Mouse (Mus musculus) neural tube, embryonic 13.5 days (tissue): ENCODE results near the gene Numbl. TPM values are rescaled to one million over a fixed set of nuclear protein-coding genes. Genes with fewer than 3 reads are reported as not detected.

Experiments used
- ATAC-seq: fragments of 200-750 bp; cut with Nextera tagmentation; 2 replicates; pipeline ENCODE4 v1.8.0; 2017; ENCODE audit warnings: low read depth, mild to moderate bottlenecking, moderate TSS enrichment, moderate library complexity
- H3K27ac ChIP-seq: fragments of 300-500 bp; sonication (generic); replicated peaks from 2 replicates; pipeline ENCODE4 v1.5.1; 2015; ENCODE audit warnings: moderate library complexity, mild to moderate bottlenecking, inconsistent platforms
- H3K27me3 ChIP-seq: fragments of 300-500 bp; sonication (generic); 2 replicates; pipeline ENCODE4 v1.6.1; 2015; ENCODE audit warnings: mild to moderate bottlenecking, inconsistent platforms
- H3K36me3 ChIP-seq: fragments of 300-500 bp; sonication (generic); 2 replicates; pipeline ENCODE4 v1.6.1; 2015; ENCODE audit warnings: mild to moderate bottlenecking, inconsistent platforms
- H3K4me1 ChIP-seq: fragments of 300-500 bp; sonication (generic); replicated peaks from 2 replicates; pipeline ENCODE4 v1.6.1; 2015; ENCODE audit warnings: inconsistent platforms
- H3K4me2 ChIP-seq: fragments of 300-500 bp; sonication (generic); 2 replicates; pipeline ENCODE4 v1.6.1; 2015; ENCODE audit warnings: inconsistent platforms, mild to moderate bottlenecking, moderate library complexity
- H3K4me3 ChIP-seq: fragments of 300-500 bp; sonication (generic); 2 replicates; pipeline ENCODE4 v1.5.1; 2015; ENCODE audit warnings: mild to moderate bottlenecking, inconsistent platforms
- H3K9ac ChIP-seq: fragments of 300-500 bp; sonication (generic); 2 replicates; pipeline ENCODE4 v1.6.1; 2015; ENCODE audit warnings: moderate library complexity, mild to moderate bottlenecking, inconsistent platforms
- H3K9me3 ChIP-seq: fragments of 300-500 bp; sonication (generic); 2 replicates; pipeline ENCODE4 v1.6.1; 2016; ENCODE audit warnings: inconsistent platforms
- WGBS: fragments of 180-500 bp; shearing (Covaris S2); methylation state at CpG from one replicate; pipeline ENCODE4 v1.1.7; 2015; 5-methylcytosine and 5-hydroxymethylcytosine counted together
- polyA plus RNA-seq: library from polyadenylated mRNA; unstranded; fragments of >200 nt; fragmentation: Nextera tagmentation; extraction: Ambion mirVana; gene quantifications from 2 replicates; pipeline ENCODE4 v1.2.1, GENCODE M21; 2015

The Numbl gene
- polyA plus RNA-seq, 1 experiment from 2014 or later, result 55.3 TPM

DNA sequence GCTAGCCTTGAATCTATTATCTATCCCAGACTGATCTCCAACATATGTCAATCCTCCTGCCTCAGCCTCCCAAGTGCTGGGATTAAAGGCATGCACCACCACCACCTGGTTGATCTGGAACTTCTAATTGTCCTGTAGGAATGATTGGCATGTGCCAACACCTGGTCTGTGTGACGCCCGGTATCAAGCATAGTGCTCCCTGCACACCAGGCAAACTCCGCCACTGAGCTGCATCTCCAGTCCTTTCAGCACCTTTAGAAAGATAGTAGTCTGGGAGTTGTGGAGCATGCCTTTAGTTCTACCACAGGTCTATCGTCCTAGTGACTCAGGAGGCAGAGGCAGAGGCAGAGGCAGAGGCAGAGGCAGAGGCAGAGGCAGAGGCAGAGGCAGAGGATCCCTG is 42.1 kb downstream of the Numbl start:
- 86% methylated on average over 4 of the region's 4 CpGs for WGBS

GRCm38 (mm10) chr7:27300801-27301200 is 42.6 kb downstream of the Numbl start:
- Histone ChIP-seq H3K4me2 (no peak overlapping the region), H3K4me3 (no peak overlapping the region), H3K4me1 (no peaks in the 10 kb centered on the region), H3K27me3 (peaks cover 12% of the 10 kb centered on the region), H3K9me3 (no peaks in the 10 kb centered on the region), H3K9ac (no peak overlapping the region), H3K27ac (no peak overlapping the region), H3K36me3 (no peaks in the 10 kb centered on the region)
- ATAC-seq, result no peak
- 68% methylated on average over 5 of the region's 5 CpGs for WGBS

More for the DNA sequence above, 42.1 kb downstream of the Numbl start:
- no peak for ATAC-seq
- Histone ChIP-seq H3K4me1 (no peaks in the 10 kb centered on the region), H3K36me3 (no peaks in the 10 kb centered on the region), H3K4me3 (no peak overlapping the region), H3K9me3 (no peaks in the 10 kb centered on the region), H3K27ac (no peak overlapping the region), H3K27me3 (peaks cover 12% of the 10 kb centered on the region), H3K9ac (no peak overlapping the region), H3K4me2 (no peak overlapping the region)

GRCm38 (mm10) chr7:27302172-27302571 is 43.9 kb downstream of the Numbl start:
- no peak overlapping the region for H3K4me3 ChIP-seq
- no peaks in the 10 kb centered on the region for H3K4me1 ChIP-seq
- H3K27me3 ChIP-seq, result peaks cover 12% of the 10 kb centered on the region
- H3K9me3 ChIP-seq, result no peaks in the 10 kb centered on the region
- H3K27ac ChIP-seq, result no peak overlapping the region
- no peak overlapping the region for H3K4me2 ChIP-seq
- WGBS, result 10% methylated on average over 11 of the region's 11 CpGs
- ATAC-seq, result no peak
- H3K9ac ChIP-seq, result no peak overlapping the region
- H3K36me3 ChIP-seq, result no peaks in the 10 kb centered on the region

- WGBS, result 89% methylated on average over 17 of the region's 17 CpGs
- Histone ChIP-seq H3K9ac (no peak overlapping the region), H3K27me3 (peaks cover 29% of the 10 kb centered on the region), H3K4me1 (peaks cover 8% of the 10 kb centered on the region), H3K36me3 (no peaks in the 10 kb centered on the region), H3K27ac (no peak overlapping the region), H3K4me2 (no peak overlapping the region), H3K4me3 (no peak overlapping the region), H3K9me3 (no peaks in the 10 kb centered on the region)
- no peak for ATAC-seq
Observed at GRCm38 (mm10) chr7:27305091-27305730, 47.0 kb downstream of the Numbl start.

- no peaks in the 10 kb centered on the region for H3K36me3 ChIP-seq
- peaks cover 41% of the 10 kb centered on the region for H3K27me3 ChIP-seq
- ATAC-seq, result no peak
- no peak overlapping the region for H3K27ac ChIP-seq
- 76% methylated on average over 24 of the region's 24 CpGs for WGBS
- H3K4me3 ChIP-seq, result no peak overlapping the region
- no peak overlapping the region for H3K9ac ChIP-seq
- no peaks in the 10 kb centered on the region for H3K9me3 ChIP-seq
- peaks cover 15% of the 10 kb centered on the region for H3K4me1 ChIP-seq
- H3K4me2 ChIP-seq, result no peak overlapping the region
Observed at GRCm38 (mm10) chr7:27306161-27307160, 48.2 kb downstream of the Numbl start.

- no peak overlapping the region for H3K4me3 ChIP-seq
- 64% methylated on average over 9 of the region's 9 CpGs for WGBS
- no peak for ATAC-seq
- H3K4me2 ChIP-seq, result no peak overlapping the region
- H3K27ac ChIP-seq, result no peak overlapping the region
- H3K4me1 ChIP-seq, result peaks cover 15% of the 10 kb centered on the region
- no peaks in the 10 kb centered on the region for H3K36me3 ChIP-seq
- peaks cover 44% of the 10 kb centered on the region for H3K27me3 ChIP-seq
- no peak overlapping the region for H3K9ac ChIP-seq
- H3K9me3 ChIP-seq, result no peaks in the 10 kb centered on the region
Observed at GRCm38 (mm10) chr7:27307551-27307950, 49.3 kb downstream of the Numbl start.

DNA sequence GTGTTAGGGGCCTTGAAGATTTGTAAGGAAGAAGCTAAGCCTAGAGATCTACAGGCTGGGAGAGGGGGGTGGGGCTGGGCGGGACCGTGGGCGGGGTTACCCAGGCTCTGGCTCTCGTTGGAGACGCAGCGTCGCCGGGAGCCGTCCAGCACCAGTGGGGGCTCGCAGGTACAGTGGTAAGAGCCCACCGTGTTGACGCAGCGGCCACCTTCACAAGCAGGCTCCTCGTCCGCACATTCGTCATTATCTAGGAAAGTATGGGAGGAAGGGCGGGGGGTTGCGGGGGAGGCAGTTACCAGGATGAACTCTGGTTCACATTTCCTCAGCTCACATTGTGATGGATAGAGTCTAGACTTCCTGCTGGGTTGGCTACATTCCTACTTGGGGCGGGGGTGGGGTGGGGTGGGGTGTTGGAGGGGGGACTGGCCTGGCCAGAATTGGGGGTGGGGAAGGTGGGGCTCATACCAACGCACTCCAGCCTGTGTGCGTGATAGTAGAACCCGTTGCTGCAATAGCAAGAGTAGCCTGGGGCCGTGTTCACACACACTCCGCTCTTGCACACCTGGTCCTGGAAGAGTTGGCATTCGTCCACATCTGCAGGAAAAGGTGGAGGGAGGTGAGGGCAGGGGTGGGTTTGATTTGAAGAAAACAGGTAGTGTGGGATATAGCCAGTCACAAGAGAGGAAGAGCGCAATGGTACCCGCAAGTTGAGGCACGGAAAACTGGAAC is 50.8 kb downstream of the Numbl start:
- peak overlapping the region; percentile 57 for H3K4me2 ChIP-seq
- H3K36me3 ChIP-seq, result 0 out of 2 replicates have a peak, but pooled peaks cover under 1% of the 10 kb centered on the region
- peak; percentile 60; the same call in 1 of the 2 replicates for ATAC-seq
- peaks cover 40% of the 10 kb centered on the region for H3K27me3 ChIP-seq
- H3K4me3 ChIP-seq, result peak overlapping the region; percentile 29
- peaks cover 15% of the 10 kb centered on the region for H3K4me1 ChIP-seq
- 8% methylated on average over 28 of the region's 28 CpGs for WGBS
- peaks cover 5% of the 10 kb centered on the region; the same call in 1 of the 2 replicates for H3K9me3 ChIP-seq
- no peak overlapping the region for H3K27ac ChIP-seq
- H3K9ac ChIP-seq, result peak overlapping the region; percentile 49

DNA sequence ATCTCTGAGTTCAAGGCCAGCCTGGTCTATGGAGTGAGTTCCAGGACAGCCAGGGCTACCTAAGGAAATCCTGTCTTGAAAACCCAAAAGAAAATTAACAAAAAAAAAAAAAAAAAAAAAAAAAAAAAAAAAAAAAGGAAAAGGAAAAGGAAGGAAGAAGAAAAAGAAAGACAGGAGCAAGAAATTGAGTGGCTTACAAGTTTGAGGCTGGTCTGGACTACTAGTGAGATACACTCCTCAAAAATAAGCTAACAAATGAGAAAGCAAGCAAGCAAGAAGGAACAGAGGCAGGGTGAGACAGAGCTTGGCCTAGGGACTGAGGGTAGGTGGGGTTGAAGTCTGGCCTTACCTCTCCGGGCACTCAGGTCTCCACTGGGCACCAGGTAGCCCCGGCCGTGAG is 51.6 kb downstream of the Numbl start:
- 50% methylated on average over 3 of the region's 3 CpGs for WGBS
- Histone ChIP-seq H3K27ac (no peak overlapping the region), H3K9ac (no peak overlapping the region), H3K4me3 (no peak overlapping the region), H3K9me3 (peaks cover 12% of the 10 kb centered on the region; the same call in 1 of the 2 replicates), H3K27me3 (peaks cover 38% of the 10 kb centered on the region), H3K4me1 (peaks cover 15% of the 10 kb centered on the region), H3K4me2 (no peak overlapping the region; the same call in 1 of the 2 replicates), H3K36me3 (0 out of 2 replicates have a peak, but pooled peaks cover 3% of the 10 kb centered on the region)
- no peak for ATAC-seq

- 5% methylated on average over 17 of the region's 17 CpGs for WGBS
- Histone ChIP-seq H3K4me1 (peaks cover 15% of the 10 kb centered on the region), H3K9ac (peak overlapping the region; percentile 52), H3K27ac (no peak overlapping the region), H3K4me2 (peak overlapping the region; percentile 56), H3K36me3 (0 out of 2 replicates have a peak, but pooled peaks cover 3% of the 10 kb centered on the region), H3K27me3 (peaks cover 38% of the 10 kb centered on the region), H3K9me3 (peaks cover 12% of the 10 kb centered on the region; the same call in 1 of the 2 replicates), H3K4me3 (peak overlapping the region; percentile 32)
- 0 out of 2 replicates have a peak, but pooled peaks have one; percentile 20 for ATAC-seq
Observed at GRCm38 (mm10) chr7:27310306-27310705, 52.1 kb downstream of the Numbl start.

DNA sequence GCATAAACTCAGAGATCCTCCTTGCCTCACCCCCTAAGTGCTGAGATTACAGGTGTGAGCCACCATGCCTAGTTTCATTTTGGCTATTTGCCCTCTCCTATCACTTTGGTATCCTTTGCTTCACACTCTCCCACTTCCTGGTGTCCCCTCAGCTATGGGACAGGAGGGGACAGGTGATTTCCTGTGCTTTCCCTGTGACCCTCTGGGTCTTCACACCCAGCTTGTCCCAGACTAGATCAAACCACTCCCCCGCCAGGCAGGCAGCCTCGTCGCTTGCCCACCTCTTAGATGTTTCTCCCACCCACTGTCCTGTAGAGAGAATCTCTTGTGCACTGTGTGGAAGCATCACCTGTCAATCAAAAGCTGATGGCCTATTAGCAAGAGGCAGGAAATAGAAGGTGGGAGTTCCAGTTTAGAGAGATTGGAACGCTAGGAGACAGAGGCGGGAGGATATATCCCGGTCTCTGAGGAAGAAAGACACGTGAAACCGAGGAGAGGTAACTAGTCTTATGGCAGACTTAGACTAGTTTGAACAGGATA is 52.8 kb downstream of the Numbl start:
- no peak overlapping the region for H3K9ac ChIP-seq
- no peak overlapping the region for H3K27ac ChIP-seq
- 44% methylated on average over 8 of the region's 8 CpGs for WGBS
- no peak overlapping the region for H3K4me2 ChIP-seq
- H3K9me3 ChIP-seq, result peaks cover 12% of the 10 kb centered on the region; the same call in 1 of the 2 replicates
- peaks cover 38% of the 10 kb centered on the region for H3K27me3 ChIP-seq
- no peak for ATAC-seq
- H3K36me3 ChIP-seq, result 0 out of 2 replicates have a peak, but pooled peaks cover 3% of the 10 kb centered on the region
- no peak overlapping the region for H3K4me3 ChIP-seq
- H3K4me1 ChIP-seq, result peaks cover 15% of the 10 kb centered on the region

DNA sequence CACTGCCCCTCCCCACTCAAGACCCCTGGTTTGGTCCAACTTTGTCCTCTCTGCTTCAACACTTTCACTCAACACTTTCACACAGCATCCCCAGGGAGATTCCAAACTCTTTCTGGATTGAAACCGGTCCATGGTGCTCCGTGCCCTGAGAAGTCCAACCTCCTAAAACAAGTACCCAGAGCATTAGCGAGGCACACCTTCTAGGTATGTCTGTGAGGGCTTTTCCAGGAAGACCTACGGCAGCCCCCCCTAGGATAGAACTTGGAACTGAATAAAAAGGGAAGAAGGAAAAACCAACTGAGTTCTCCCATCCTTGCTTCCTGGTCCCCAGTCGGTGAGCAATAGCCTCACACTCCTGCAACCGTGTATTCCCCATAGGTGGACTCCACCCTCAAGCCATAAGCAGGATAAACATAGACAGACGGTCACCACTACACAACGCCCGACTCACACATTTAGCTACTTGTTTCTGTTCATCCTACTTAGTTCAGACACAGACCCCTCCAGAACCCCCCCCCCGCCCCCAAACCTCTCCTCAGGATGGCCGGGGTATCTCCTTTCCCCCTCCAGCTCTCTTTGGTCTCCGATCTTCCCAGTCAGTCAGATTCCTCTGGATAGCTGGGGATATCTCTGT is 53.5 kb downstream of the Numbl start:
- Histone ChIP-seq H3K4me1 (peaks cover 15% of the 10 kb centered on the region), H3K36me3 (0 out of 2 replicates have a peak, but pooled peaks cover 3% of the 10 kb centered on the region), H3K4me3 (no peak overlapping the region), H3K27ac (no peak overlapping the region), H3K9me3 (peaks cover 12% of the 10 kb centered on the region; the same call in 1 of the 2 replicates), H3K27me3 (peaks cover 38% of the 10 kb centered on the region), H3K9ac (no peak overlapping the region), H3K4me2 (no peak overlapping the region)
- no peak for ATAC-seq
- 90% methylated on average over 12 of the region's 12 CpGs for WGBS
